Mouse (Mus musculus) urinary bladder, adult 18-20 months (tissue): ENCODE data around the gene Mdfi.

Experiments used
- DNase-seq, 2 experiments: peaks; one replicate each; pipeline ENCODE4 v3.0.0; 2022; ENCODE audit warnings: low spot score in 2 of 2, mixed read lengths in 2 of 2

Gene Mdfi

DNA sequence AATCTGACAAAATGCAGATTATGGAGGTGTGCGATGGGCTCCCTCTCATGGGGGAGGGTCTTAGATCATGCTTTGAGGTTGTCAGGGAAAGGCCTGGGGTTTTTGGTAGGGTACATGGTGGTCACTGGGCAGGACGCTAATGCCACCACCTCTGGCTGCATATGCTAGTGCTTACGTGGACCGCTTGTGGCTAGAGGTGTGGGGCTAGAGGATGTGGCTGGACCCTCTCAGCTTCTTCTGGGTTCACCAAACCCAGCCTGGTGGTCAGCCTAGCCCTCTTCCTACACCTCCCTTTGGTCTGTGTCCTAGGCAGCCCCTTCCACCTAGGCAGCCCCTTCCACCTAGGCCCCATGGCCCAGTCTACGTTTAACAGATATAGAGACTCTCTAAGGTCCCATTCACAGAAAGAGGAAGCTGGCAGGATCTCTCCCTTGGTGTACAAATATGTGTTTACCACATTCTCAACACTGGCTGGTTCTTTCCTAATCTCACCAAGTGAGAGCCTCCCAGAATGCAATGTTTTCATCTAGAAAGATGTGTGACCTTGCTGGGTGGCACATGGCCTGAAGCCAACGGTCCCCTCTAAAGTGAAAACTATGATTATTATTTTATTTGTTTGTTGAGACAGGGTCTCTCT, 68.0 kb downstream of the Mdfi start:
- no peak for DNase-seq

DNA sequence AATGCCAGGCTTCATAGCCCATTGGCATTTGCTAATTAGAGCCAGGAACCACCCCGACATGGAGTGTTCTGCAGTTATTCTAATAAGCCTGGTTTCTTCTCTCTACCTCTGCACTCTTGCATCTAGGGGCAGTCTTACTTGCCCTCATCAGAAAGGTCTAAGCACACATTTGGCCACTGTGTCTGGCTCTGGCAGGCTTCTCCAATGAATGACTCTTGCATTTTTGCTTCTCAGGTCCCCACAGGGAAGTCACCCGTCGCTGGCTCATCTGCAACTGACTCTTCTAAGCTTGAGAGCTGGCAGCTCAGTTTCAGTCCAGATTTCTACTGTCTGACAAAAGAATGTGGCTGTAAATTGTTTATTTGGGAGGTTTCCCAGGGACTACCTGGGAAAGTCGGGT, 68.5 kb downstream of the Mdfi start:
- no peak for DNase-seq
